Mouse (Mus musculus) G1E (cell line): ENCODE results near the gene Tmem132b.

Source experiments
- CTCF ChIP-seq: IDR thresholded peaks from 2 replicates; pipeline ENCODE4 v1.5.1; 2012; ENCODE audit warnings: low read depth, low read length, inconsistent platforms, mixed read lengths
- GATA1 ChIP-seq: IDR thresholded peaks from 2 replicates; pipeline ENCODE4 v1.6.1; 2012; ENCODE audit warnings: borderline replicate concordance, low read length, inconsistent platforms, mixed read lengths
- POLR2AphosphoS5 ChIP-seq: IDR thresholded peaks from 2 replicates; pipeline ENCODE4 v1.6.1; 2012; ENCODE audit warnings: low read depth, low read length, inconsistent platforms; ENCODE audit not compliant: insufficient replicate concordance

- TF ChIP-seq CTCF = no peak
- no peak for TF ChIP-seq GATA1
- no peak for TF ChIP-seq POLR2AphosphoS5
These were observed 226.9 kb downstream of the Tmem132b start for GRCm38 (mm10) chr5:125758506-125758905.
